Mouse (Mus musculus): Measurements from ENCODE around the gene Serp1.

Gene Serp1

DNA sequence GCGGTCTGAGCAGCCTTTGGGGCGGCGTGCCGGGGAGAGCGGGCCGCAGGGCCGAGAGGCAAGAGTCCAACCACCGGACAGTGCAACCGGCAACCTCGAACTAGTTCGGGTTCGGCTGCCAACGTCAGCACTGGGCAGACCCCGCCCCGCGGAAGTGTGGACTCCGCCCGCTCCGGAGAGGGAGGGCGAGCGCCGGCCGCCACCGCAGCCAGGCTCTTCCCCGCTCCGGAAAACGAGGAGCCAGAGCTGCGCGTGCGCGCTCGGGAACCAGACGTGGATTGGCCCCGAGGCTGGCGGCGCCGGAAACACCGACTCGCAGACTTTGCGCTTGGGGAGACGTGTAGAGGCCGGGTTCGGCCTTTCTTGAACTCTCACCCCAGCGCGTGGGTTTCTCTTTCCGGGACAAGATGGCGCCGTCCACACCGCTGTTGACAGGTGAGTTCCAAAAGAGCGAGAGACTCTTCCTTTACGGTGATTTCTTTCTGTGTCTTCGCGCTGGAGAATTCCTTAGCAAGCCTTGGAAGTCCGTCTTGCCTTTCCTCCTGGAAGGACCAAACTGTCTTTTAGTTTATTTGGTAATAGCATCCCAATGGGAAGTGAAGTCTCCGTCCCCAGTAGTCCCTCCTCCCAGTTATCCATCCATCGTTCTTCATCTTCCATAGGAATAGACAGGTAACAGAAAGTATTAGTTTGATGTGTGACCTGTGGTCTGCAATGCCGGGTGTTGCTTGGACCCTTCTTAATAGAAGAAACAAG, at the start of gene Serp1, which contains the start of gene Eif2a:
Gene Serp1 (minus strand): TSS at position 241 of the 756 bp plus-strand sequence.
Gene Eif2a (plus strand): TSS at position 170 of the 756 bp plus-strand sequence.
- peak; percentile 100 for DNase-seq

DNA sequence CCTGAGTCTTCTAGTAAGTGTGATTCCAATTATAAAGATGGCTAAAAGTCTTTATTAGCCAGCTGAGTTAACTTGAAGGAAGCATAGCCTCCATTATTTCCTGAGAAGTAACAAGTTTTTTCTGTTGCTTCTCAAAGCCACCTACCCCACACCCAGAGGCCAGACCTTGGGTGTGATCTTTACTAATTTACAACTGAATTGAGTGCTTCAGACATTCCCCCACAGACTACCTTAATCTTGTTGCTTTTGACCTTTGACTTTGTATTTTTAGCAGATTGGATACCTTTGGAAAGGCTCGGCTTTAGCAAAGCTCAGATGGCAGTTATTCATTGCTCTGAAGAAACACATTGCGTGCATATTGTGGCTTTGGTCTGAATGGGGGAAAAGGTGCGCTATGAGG, 45.1 kb upstream of the Serp1 start:
- no peak for DNase-seq

DNA sequence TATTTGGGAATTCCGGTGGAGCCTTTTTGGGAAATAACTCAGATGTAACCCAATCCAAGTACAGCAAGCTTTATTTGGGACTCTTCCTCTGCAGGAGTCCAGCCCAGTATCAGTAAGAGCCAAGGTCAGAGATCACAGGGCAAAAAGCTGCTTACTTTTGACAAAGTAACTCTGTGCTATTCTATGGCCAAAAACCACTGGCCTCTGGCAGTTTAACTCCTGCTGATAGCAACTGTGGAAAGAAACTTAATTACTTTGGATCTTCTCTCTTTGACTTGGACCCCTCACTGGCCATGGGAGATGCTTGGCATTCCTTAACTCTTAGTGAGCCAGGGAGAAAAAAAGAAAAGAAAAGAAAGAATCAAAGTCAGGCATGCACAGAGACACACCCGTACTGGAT, 35.7 kb upstream of the Serp1 start:
- no peak for DNase-seq

DNA sequence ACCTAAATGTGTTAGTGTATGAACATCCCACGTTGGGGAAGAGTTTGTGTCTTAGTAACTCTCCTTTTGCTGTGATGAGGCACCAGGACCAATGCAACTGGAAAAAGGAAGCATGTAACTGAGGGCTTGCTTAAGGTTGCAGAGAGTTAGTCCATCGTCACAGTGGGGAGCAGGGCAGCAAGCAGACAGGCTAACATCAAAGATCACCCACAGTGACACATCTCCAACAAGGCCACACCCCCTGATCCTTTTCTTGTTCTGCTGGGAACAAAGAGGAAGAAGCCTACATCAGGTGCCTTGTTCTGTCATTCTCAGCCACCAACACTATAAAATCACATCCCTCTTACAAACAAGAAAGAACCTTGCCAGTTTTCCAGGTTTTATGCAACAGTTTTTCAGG, 34.2 kb upstream of the Serp1 start:
- no peak for DNase-seq

DNA sequence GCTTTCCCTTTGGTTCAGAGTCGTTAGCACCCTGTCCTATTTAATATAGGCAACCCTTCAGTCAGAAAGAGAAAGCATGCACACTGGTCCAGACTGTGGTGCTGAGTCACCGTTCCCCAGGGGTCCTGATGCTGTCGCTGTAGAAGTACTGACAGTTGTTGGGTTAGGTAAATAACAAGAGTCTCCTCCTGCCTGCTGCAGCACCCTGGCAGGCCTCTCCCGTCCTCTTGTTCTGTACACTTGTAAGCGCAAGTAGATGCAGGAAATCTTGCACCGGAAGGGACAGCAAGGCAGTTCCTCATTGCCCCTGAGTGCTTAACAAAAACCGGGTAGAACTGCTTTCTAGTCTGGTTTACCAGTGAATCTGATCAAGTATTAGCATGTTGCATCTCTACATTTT, 31.0 kb upstream of the Serp1 start:
- DNase-seq: no peak

DNA sequence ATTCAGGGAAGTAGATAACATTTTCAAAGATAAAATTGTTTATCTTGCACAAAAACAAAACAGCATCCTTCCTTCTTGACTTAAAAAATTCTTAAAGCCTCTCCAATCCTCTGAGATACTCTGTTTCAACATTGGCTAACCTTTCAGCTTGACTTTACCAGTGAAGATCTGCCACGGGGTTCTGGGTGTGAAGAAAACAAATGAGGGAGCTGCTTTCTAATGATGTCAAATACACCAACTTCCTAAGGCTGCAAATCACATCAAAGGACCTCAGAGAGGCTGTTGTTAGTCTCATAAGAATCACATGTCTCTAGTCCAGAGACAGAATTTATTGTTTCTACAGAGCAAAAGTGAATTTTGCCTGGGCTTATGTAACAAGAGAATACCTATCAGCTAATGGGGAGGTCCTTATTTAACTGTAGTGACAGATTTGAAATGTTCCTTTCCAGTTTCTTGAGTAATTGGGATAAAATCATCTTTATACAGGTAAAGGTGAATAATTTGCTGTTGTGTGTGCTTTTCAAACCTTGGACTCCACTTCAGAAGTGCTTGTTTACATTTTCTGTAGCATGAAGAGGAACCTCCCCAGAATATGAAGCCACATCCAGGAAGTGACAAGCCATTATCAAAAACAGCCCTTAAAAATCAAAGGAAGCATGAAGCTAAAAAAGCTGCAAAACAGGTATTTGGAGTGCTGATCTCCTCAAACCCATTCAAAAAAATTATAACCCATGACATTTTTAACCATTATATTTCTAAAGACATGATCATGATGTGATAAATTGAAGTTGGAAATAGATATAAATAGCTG, 26.5 kb upstream of the Serp1 start:
- no peak for DNase-seq

DNA sequence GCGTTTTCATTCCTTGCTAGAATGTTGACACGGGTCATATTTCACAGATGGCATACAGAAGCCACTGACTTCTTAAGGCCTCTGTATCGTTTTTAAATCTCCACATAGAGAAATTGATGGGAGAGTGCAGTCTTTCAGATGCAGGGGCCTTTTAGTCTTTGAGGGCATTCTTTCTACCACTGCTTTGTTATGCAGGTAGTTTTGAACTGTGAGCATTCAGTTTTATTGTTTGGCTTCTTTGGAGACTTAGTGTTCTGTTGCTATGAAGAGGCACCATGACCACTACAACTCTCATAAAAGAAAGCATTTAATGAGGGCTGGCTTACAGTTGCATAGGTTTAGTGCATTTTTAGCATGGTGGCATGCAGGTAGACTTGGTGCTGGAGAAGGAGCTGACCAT, 10.9 kb upstream of the Serp1 start:
- no peak for DNase-seq

DNA sequence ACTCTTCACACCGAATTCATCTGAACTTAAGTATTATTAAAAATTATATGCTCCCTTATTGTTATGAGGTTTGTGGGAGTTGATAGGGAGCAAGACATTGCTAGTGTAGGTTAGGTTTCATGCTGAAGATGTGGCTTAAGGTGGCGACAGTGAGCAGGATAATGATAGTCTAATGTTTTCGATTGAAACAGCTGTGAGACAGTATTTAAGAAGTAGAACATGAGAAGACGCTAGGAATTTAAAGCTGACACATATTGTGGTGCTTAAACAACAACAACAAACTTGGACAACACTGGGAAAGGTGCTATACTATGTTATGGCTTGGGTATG, 681 bp upstream of the Serp1 start:
- no peak for DNase-seq

DNA sequence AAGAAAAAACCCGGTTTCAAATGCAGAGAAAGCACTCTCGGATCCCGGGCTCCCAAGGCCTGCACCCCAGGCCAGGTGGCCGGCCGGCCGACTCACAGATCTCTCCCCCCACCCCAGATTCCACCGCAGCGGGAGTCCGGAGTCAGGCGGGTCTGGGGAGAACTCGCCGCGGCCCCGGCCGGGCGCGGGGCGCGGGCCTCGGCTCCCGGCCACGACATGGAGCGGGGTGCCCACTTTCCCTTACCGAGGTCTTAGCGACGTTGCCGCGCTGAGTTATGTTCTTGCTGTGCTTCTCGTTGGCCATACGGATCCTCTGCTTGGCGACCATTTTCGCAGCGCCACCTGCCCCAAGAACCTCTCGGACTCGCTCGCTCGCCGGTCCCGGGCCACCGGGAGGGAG, 526 bp downstream of the Serp1 start:
- no peak for DNase-seq

DNA sequence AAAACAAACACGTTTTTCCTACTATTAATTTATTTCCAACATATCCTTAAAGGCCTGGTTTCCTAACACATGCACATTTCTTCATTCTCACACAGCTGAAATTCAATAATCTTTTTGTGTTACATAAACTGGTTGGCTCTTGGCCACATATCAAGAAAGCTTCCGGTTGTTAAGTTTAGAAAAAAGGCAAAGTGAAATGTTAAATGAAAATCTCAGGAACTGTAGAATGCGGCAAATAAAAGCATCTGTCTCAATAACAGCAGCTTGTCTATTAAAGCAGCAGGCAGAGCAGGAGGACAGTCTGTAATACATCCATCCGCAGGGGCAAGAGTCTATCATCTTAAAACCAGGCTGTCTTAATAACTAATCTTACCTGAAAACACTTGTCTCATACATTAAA, 1.4 kb downstream of the Serp1 start:
- no peak for DNase-seq

DNA sequence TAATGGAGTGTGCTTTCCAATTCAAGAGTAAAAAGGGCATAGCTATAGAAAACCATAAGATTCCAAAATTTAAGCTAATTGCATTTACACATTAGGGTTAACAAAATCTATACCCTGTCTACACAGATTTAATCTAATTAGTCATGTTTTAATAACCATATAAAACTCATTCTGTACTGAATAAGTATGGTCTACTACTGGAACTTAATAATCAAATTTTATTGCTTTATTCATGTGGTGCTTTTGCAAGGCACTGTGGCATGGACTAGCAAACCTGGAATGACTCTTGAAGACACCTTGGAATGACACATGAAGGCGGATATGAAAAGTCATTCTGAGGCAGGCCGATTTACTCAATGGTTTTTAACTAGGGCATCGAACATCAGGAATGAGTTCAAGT, 2.3 kb downstream of the Serp1 start:
- no peak for DNase-seq

DNA sequence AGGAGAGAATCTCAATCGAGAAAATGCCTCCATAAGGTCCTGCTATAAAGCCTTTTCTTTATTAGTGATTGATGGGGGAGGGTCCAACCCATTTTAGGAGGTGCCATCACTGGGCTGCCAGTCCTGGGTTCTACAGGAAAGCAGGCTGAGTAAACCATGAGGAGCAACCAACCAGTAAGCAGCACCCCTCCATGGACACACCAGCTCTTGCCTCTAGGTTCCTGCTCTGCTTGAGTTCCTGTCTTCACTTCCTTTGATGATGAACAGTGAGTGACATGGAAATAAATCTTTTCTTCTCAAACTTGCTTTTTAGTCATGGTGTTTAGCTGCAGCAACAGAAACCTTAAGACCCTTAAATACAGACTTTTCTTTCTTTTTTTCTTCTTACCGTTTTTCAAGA, 4.3 kb downstream of the Serp1 start:
- no peak for DNase-seq

DNA sequence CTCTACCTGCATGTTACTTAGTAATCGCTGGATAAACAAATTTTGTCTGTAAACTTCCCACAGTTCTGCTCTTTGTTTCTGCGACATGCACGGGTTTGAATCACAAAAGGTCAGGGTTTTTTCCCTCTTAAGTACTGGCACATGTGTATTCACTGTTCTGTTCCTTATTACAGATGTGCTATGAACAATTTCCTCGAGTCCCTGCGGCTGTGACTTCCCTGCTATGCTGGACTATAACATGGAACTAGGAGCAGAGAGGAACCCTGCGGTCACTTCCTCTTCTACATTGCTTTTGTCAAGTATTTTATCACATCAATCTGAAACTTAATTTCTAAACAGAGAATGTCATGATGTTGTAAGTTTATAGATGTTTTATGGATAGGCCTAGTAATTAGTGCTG, 5.4 kb downstream of the Serp1 start:
- no peak for DNase-seq

DNA sequence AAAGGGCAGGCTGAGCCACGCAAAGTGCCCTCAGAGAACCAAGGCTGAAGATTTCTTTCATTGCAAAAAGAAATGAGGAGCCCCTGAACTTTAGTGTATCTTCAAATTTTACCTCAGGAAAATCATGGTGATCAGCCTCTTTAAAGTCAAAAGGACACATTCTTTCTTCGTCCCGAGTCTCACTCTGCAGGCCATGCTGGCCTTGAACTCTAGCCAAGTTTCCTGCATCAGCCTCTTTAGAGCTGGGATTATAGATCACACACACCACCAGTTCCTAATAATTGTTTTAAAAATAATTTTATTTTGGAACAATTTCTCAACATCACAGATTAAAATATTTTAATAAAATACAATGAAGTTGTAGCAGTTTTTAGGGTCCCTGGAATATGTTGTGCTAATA, 6.2 kb downstream of the Serp1 start:
- no peak for DNase-seq

DNA sequence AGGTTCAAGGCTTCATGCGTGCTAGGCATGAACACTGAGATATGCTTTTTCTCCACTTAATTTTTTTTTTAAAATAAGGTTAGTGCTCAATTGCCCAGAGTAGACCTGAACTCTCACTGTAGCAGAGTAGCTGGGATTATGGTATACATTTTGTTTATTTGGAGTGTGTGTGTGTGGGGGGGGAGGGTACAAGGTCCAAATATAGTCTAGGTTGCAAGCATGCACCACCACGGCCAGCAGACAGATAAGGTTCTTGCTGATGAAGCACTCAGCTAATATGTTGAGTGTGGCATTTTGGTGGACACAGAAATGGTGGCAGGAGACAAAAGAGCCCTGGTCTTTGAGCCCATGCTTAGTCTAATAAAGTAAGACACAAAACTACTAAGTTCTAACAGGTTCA, 6.7 kb downstream of the Serp1 start:
- DNase-seq: no peak

DNA sequence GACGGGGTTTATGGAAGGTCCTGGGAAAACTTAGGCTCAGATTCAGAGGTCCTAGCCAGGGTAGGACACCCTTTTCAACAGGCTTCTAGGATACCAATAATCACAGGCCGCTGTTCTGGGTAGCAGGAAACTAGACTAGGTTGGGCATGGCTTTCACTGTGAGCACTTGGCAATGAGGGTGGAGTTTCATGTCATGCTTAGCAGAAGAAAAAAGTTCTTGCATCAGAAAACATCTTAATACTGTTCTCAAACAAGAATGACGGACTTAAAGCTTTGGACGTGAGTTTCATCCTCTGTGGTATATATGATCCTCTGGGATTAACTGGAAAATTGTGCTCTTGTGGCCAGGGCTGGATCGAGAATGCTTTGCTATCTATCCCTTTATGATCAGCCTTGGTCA, 7.9 kb downstream of the Serp1 start:
- DNase-seq: no peak

DNA sequence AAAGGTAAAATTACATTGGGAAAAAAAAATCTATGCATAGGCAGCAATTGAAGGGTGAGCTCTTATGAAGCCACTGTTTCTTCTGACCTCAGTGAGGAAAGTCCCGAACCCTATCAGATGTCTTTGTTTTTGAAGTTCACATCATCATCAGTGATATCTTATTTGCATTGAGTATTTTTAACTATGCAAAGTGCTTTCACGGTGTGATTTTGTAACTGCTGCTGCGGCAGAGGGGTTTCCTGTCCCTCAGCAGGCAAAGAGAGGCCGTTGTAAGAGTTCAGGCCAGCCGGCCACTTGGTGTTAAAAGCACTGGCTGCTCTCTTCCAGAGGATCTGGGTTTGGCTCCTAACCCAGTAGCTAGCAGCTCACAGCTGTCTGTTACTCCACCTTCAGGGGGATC, 8.4 kb downstream of the Serp1 start:
- no peak for DNase-seq

DNA sequence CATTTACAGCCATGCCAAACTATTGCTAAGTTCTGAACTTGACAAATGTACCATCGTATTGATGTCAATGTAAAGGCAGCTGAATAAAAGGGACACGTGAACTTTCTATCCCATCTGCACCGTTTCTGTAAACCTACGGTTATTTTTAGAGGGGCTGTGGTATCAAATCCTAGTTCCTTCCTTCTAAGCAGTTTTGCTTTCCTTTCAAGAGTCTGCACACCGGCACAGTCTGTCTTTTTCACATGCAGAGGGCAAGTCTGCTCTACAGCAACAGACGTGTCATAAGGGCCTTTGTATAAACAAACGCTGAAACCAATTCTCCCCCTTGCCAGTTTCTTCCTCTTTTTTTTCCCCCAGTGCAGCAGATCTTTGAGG, 9.1 kb downstream of the Serp1 start:
- no peak for DNase-seq

DNA sequence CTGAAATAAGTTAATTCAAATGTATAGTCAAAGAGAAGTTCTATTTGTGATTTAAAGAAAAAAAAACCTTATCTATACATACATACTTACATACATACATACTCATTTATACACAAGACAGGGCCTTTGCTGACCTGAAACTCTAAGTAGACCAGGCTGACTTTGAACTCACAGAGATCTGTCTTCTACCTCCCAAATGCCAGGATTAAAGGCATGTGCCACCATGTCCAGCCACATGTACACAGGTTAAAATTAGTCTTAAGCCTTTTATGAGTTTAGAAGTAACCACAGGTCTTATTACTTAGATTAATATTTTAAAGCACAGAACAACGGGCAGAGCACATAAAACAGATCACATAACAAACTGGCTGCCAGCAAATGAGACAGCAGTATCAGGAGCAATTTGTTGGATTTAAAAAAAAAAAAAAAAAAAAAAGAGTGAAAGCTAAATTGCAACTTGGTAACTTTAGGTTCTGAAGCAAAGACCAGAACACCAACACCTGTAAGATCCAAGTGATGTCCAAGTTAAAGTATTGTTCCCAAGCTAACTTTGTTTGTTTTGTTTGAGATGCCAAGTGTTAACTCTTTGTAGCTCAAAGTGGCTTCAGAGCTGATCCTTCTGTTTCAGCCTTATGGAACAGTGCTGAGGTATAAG, 9.6 kb downstream of the Serp1 start:
- no peak for DNase-seq

DNA sequence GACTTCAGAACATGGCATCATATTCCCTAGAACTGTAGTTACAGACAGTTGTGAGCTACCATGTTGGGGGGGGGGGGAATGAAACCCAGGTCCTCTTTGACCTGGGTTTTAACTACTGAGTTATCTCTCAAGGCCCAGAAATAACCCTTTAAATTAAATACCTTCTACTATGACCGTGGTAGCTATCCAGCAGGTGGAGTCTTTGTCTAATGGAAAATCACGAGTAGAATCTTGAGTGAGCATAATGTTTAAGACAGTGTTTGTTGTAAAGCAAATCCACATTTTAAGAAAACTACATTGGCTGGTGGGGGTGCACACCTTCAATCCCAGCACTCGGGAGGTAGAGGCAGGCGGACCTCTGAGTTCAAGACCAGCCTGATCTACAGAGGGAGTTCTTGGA, 12.2 kb downstream of the Serp1 start:
- DNase-seq: no peak

DNA sequence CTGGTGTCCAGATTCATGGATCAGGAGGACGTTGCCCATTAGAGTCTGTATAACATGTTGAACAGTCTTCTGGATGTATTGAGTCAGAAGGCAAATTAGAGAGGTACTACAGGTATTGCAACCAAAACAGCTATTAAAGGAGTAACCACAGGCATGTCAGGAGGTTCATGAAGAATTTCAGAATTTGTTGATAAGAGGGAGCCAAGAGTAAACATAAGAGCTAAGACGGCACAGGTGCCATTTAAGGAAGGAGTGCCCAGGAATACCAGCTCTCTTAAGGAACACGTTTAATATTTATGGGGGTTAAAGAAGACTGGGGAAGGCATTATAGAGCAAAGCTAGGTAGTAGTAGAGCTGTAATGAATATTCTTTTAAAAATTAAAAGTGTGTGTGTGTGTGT, 13.0 kb downstream of the Serp1 start:
- DNase-seq: no peak

DNA sequence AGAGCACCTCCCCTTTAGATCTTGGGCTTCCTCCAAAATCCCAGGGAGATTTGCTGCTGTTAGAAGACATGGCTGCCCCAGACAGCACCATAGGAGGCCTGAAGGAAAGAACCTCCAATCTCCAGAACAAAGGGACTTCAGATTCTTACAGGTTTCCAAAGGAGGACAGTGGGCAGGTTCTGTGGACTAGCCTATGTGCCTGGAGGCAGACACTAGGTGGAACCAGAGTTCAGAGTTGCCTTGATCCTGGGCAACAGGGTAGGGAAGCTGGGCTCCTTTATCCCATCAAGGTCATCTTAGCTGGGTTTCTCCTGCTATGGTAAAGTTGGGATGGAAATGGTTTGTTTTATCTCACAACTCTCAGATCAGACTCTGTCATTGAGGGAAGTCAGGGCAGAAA, 14.1 kb downstream of the Serp1 start:
- no peak for DNase-seq

DNA sequence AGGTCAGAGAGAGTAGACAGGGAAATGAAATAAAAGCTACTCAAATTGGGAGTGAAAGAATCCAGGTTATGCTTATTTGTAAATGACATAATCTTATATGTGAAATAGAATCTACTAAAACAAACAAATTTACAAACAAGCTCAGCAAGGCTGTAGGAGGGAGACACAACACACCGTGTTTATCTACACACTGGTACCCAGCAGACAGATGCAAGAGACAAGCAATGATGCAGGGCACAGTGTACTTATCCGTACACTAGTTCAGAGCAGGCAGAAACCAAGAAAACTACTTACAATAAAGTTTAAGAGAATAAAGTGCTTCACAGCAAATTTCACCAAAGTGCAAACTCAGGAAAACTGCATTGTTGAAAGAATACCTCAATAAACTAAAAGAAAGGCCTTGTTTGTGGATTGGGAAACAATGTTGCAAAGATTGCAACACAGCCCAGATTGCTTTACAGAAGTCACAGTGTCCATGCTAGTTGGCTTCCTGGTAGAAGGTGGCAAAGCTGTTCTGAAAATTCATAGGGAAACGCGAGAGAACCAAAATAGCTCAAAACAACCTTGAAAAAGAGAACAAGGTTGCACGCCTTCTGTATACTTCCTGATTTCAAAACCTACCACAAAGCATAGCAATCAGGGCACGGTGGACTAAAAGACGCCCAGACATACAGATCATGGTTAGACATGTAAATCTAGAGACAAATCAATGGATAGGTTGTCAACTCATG, 17.5 kb downstream of the Serp1 start:
- DNase-seq: no peak

DNA sequence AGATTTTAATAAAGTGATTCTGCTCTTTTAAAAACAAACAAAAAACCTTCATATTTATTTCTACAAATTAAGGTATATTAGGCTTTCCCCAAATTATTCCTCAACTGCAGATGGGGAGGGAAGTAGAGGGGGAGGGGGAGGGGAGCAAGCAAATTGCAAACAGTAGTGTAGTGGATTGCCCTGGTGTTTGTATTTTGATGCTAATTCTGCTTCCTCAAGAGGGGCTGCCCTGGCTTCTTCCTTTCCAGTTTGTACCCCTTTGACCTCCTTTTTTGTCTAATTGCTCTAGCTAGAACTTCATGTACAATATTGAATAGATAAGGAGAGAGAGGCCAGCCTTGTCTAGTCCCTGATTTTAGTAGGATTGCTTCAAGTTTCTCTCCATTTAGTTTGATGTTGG, 21.0 kb downstream of the Serp1 start:
- no peak for DNase-seq
